Mouse (Mus musculus) kidney, postnatal 4 days (tissue): ENCODE results near the gene Xylt1.

ENCODE experiments used
- DNase-seq, 2 experiments: peaks; one replicate each; pipeline ENCODE4 v3.0.0; 2021; ENCODE audit warnings: mixed read lengths in 2 of 2

Xylt1 gene

DNA sequence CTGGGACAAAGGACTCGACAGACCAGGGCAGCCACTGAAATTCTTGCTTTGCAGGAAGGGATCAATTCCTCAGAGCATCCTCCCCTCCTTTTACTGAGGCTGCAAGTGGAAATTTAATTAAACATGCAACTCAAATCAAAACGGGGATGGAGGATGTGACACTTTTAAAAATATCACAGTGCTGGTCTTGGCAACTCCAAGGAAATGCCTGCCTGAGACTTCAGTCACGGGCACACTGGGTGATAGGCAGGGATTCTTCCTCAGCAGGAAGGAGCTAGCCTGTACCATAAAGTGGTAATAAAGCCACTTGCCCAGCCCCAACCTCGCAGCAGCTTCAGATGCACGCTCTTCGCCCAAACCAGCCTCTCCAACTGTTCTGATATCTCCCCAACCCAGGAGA, 339.6 kb downstream of the Xylt1 start:
- no peak for DNase-seq
